Mouse (Mus musculus) spleen, adult 2 months (tissue): Measurements from ENCODE around the gene 4933402J07Rik. TPM values are rescaled to one million over a fixed set of nuclear protein-coding genes. Genes with fewer than 3 reads are reported as not detected.

Source experiments
- DNase-seq, 2 experiments: peaks; one replicate each; pipeline versions ENCODE4 v3.0.0 to v3.0.0-alpha.2; 2012 to 2021; ENCODE audit warnings: low spot score in 2 of 2, low read depth in 1 of 2
- H3K27ac ChIP-seq: fragments of 200-500 bp; 2 replicates; pipeline ENCODE4 v1.5.1; 2012; ENCODE audit warnings: low read length, inconsistent platforms; ENCODE audit not compliant: insufficient read depth
- H3K27me3 ChIP-seq: fragments of 200-500 bp; 2 replicates; pipeline ENCODE4 v1.6.1; 2012; ENCODE audit warnings: mild to moderate bottlenecking, moderate library complexity, low read length, inconsistent platforms; ENCODE audit not compliant: control insufficient read depth, insufficient read depth
- H3K36me3 ChIP-seq: fragments of 200-500 bp; 2 replicates; pipeline ENCODE4 v1.6.1; 2012; ENCODE audit warnings: mild to moderate bottlenecking, low read length, inconsistent platforms; ENCODE audit not compliant: control insufficient read depth, insufficient read depth
- H3K4me1 ChIP-seq: fragments of 200-500 bp; 2 replicates; pipeline ENCODE4 v1.6.1; 2011; ENCODE audit warnings: inconsistent platforms; ENCODE audit not compliant: control insufficient read depth, insufficient read depth, insufficient read length
- H3K4me3 ChIP-seq: fragments of 200-500 bp; 2 replicates; pipeline ENCODE4 v1.5.1; 2011; ENCODE audit warnings: mild to moderate bottlenecking, inconsistent platforms; ENCODE audit not compliant: insufficient read depth, insufficient read length; ENCODE audit errors: extremely low read depth
- CTCF ChIP-seq: fragments of 200-500 bp; IDR thresholded peaks from 2 replicates; pipeline ENCODE4 v1.5.1; 2011; ENCODE audit warnings: mild to moderate bottlenecking, inconsistent platforms; ENCODE audit not compliant: insufficient read depth, insufficient read length, insufficient replicate concordance; ENCODE audit errors: extremely low read depth
- POLR2A ChIP-seq: fragments of 200-500 bp; IDR thresholded peaks from 2 replicates; pipeline ENCODE4 v1.6.1; 2011; ENCODE audit warnings: low read depth, low read length, inconsistent platforms
- WGBS: fragments of 180-500 bp; shearing (Covaris S2); methylation state at CpG from one replicate; pipeline ENCODE4 v1.1.7; 2018; 5-methylcytosine and 5-hydroxymethylcytosine counted together
- polyA plus RNA-seq: library from polyadenylated mRNA; depleted of rRNA; stranded (reverse); fragments of >200 nt; gene quantifications from 2 replicates; pipeline ENCODE4 v1.2.3, GENCODE M21; 2012

The 4933402J07Rik gene
- polyA plus RNA-seq, 1 experiment = not detected

GRCm38 (mm10) chr8:87539829-87540394 is 23.7 kb upstream of the 4933402J07Rik start:
- 45% methylated on average over 15 of the region's 15 CpGs for WGBS
- Histone ChIP-seq H3K27ac (no peak overlapping the region), H3K4me1 (no peaks in the 10 kb centered on the region), H3K27me3 (no peaks in the 10 kb centered on the region), H3K4me3 (no peak overlapping the region), H3K36me3 (no peaks in the 10 kb centered on the region)
- DNase-seq = no peak
- TF ChIP-seq POLR2A (no peak), CTCF (no peak)

- Histone ChIP-seq H3K27ac (no peak overlapping the region), H3K4me1 (no peaks in the 10 kb centered on the region), H3K27me3 (no peaks in the 10 kb centered on the region), H3K36me3 (no peaks in the 10 kb centered on the region), H3K4me3 (no peak overlapping the region)
- WGBS = 67% methylated on average over 4 of the region's 4 CpGs
- TF ChIP-seq CTCF = no peak
- no peak for TF ChIP-seq POLR2A
- DNase-seq = no peak
Measured at GRCm38 (mm10) chr8:87549881-87550280, 13.8 kb upstream of the 4933402J07Rik start.

- 14% methylated on average over 1 of the region's 1 CpGs for WGBS
- H3K27me3 ChIP-seq = no peaks in the 10 kb centered on the region
- H3K4me1 ChIP-seq = no peaks in the 10 kb centered on the region
- H3K36me3 ChIP-seq = no peaks in the 10 kb centered on the region
- no peak overlapping the region for H3K4me3 ChIP-seq
- H3K27ac ChIP-seq = no peak overlapping the region
- DNase-seq = no peak
- TF ChIP-seq POLR2A (no peak), CTCF (no peak)
Measured at GRCm38 (mm10) chr8:87552801-87553200, 10.9 kb upstream of the 4933402J07Rik start.

- no peaks in the 10 kb centered on the region for H3K4me1 ChIP-seq
- TF ChIP-seq POLR2A = no peak
- TF ChIP-seq CTCF = no peak
- H3K4me3 ChIP-seq = no peak overlapping the region
- H3K27me3 ChIP-seq = no peaks in the 10 kb centered on the region
- no peaks in the 10 kb centered on the region for H3K36me3 ChIP-seq
- WGBS = 42% methylated on average over 2 of the region's 2 CpGs
- no peak for DNase-seq
- no peak overlapping the region for H3K27ac ChIP-seq
Measured at GRCm38 (mm10) chr8:87560801-87561200, 2.9 kb upstream of the 4933402J07Rik start.

- WGBS = 76% methylated on average over 5 of the region's 5 CpGs
Measured at GRCm38 (mm10) chr8:87569203-87569602, 5.5 kb downstream of the 4933402J07Rik start.

GRCm38 (mm10) chr8:87569706-87570563 is 6.3 kb downstream of the 4933402J07Rik start:
- Histone ChIP-seq H3K4me3 (no peak overlapping the region), H3K27ac (no peak overlapping the region), H3K4me1 (no peaks in the 10 kb centered on the region), H3K27me3 (no peaks in the 10 kb centered on the region), H3K36me3 (no peaks in the 10 kb centered on the region)
- TF ChIP-seq POLR2A (no peak), CTCF (no peak)
- DNase-seq = no peak
- WGBS = 28% methylated on average over 13 of the region's 13 CpGs

More at GRCm38 (mm10) chr8:87569203-87569602, 5.5 kb downstream of the 4933402J07Rik start:
- no peaks in the 10 kb centered on the region for H3K36me3 ChIP-seq
- no peak overlapping the region for H3K27ac ChIP-seq
- no peak for DNase-seq
- H3K4me3 ChIP-seq = no peak overlapping the region
- H3K4me1 ChIP-seq = no peaks in the 10 kb centered on the region
- no peaks in the 10 kb centered on the region for H3K27me3 ChIP-seq
- TF ChIP-seq POLR2A (no peak), CTCF (no peak)

GRCm38 (mm10) chr8:87570564-87570855 is 6.9 kb downstream of the 4933402J07Rik start:
- no peaks in the 10 kb centered on the region for H3K4me1 ChIP-seq
- no peaks in the 10 kb centered on the region for H3K36me3 ChIP-seq
- WGBS = 9% methylated on average over 8 of the region's 8 CpGs
- H3K4me3 ChIP-seq = no peak overlapping the region
- DNase-seq = no peak
- H3K27ac ChIP-seq = no peak overlapping the region
- TF ChIP-seq POLR2A = no peak
- TF ChIP-seq CTCF = no peak
- no peaks in the 10 kb centered on the region for H3K27me3 ChIP-seq
